Mouse (Mus musculus): ENCODE data around the gene Map3k20. TPM values are rescaled to one million over a fixed set of nuclear protein-coding genes. Genes with fewer than 3 reads are reported as not detected.

The Map3k20 gene
- total RNA-seq (2022): 10 to 100 TPM; 11.2 to 17.0 (median 13.7) TPM

DNA sequence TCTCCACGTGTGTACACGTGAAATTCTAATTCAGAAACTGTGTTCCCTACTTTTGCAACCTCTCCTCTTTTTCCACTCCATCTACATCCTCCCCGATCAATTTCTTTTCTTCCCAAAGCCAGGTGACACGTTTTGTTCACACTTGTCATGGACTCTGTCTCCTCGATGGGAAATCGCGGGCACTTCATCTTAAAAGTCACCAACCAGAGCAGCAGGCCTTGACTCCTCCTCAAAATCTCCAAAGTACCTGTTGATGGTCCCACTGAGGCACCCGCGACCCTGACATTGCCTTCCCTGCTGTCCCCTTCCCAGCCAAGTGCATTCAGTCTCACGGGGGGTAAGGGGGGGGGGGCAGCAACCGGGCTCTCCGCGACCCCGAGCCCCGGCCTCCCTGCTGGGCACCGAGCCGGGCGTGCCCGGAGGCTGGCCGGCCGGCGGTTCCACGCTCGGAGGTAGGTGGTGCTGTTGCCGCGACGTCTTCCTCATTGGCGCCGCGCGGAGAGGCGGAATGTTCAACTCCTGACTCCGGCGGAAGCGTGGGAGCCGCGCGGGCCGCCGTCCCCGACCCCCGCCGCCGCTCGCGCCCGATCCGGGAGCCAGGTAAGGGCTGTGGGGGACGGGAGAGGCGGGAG, at the start of gene Map3k20:
TSS of gene Map3k20 (plus strand) at position 382 of the 632 bp plus-strand sequence.
- DNase-seq (ENCODE audit: low spot score in 2 of 2): no peak

DNA sequence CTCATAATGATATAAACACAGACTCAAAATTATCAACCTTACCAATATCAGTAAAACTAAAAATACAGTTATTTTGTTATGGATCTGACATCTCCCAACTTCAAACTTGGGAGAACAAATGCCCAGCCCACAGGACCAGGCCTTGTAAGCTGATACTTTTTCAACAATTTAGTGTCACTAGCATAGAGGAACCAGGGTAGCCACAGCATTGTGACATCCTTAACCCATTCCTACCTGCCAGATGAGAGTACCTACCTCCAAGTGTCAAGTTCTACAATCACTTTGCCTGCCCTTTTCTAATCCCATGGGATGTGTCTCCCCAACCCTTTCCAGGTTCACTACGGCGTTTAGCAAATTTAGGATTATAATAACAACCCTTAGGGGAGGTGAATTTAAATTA, 47.0 kb upstream of the Map3k20 start:
- no peak for DNase-seq (ENCODE audit: low spot score in 2 of 2)

DNA sequence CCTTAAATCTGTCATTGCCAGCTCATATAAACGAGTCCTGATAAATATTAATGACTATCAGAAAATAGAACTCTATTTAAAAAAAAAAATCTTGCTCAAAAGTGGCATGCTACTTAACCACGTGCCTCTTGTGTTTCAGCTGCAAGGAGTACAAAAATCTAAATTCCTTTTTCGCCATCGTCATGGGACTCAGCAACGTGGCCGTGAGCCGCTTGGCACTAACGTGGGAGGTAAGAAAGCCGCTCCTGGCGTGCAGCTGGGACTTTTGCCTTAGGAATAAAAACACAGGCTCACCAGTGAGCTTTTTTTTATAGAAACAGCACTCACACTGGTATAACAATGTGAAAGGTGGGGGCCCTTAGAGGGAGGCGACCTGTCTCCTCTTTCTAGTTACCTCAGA, 46.5 kb upstream of the Map3k20 start:
- DNase-seq (ENCODE audit: low spot score in 2 of 2): no peak

DNA sequence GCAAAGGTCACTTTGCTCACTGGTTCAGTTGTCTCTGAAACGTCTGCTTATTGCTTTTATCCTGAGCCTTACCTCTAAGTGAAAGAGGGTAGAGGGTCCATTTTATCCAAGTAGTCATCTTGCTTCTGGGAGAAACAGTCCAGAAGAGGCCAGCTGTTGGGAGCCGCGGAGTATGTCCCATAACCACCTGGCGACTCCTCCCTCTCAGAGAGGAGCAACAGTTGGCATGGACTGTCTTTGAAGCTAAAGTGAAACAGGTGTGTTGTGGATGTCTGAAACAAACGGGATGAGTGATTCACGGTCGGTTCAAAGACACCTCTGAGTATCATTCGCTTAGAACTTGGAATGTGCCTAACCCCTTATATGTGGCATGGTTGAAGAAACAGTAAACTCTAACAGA, 46.0 kb upstream of the Map3k20 start:
- DNase-seq (ENCODE audit: low spot score in 2 of 2): no peak

DNA sequence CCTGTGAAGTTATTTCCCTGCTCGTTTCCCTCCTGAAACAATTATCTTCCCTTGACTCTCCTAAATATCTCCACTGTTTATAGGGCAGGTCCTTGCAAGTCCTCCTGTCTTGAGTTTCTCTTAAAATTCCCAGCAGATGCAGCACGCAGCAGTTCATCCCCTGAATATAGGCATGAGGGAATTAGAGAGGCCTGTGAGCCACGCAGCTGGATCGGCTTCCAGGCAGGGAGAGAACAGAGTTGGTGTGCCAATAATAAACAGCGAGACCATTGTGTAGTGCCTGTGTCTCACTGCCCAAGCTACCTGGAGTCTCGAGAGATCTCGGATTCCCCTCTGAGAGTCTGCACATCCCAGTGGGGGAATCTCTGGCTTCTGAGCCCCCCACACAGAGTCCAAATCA, 45.4 kb upstream of the Map3k20 start:
- no peak for DNase-seq (ENCODE audit: low spot score in 2 of 2)

DNA sequence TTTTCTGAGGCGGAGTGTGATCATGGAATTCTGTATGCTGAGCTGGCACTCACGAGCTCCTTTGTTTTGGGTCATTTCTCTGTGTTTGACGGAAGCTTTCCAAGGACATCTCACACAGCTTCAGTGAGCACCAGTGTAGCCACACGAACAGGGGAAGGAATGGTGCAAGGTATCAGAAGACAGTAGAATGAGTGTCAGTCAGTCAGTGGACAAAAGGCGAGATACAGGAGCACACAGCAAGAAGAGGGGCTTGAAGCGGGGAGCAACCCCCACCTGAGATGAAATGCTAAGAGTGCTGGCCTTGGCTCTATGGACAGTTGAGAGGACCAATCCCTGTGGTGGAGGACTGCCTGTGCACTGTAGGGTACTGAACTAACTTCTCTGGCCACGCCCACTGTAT, 44.7 kb upstream of the Map3k20 start:
- DNase-seq (ENCODE audit: low spot score in 2 of 2): no peak

DNA sequence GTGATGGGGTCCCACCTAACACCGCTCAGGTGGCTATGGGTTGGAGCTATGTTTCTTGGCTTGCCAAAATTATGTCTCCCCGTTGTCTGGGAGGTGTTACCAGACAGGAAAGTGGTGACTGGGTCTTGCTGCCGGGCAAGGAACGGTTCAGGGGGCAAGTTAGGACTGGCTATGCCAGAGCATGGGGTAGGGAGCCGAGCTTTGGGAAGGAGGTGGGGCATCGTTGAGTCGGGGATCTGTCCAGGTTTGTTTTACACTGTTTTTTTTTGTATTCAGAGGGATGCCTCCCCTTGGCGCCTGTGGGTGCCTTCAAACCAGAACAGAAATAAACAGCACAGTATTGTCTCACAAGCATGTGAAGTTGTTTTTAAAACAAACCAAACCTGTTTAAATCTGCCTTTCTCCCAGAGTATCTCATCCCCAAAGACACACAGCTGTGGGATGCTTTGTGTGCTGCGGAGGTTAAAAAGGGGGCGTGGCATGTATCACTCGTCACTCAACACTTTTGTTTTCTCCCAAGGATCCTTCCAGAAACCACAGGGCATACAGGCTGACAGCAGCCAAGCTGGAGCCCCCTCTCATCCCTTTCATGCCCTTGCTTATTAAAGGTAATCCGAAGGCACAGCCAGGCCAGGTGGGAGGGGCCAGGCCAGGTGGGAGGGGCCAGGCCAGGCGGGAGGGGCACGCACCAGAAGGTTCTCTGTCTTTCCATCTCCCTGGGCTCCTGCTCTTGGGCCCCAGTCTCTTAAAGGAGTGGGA, 43.5 kb upstream of the Map3k20 start:
- DNase-seq (ENCODE audit: low spot score in 2 of 2): no peak

DNA sequence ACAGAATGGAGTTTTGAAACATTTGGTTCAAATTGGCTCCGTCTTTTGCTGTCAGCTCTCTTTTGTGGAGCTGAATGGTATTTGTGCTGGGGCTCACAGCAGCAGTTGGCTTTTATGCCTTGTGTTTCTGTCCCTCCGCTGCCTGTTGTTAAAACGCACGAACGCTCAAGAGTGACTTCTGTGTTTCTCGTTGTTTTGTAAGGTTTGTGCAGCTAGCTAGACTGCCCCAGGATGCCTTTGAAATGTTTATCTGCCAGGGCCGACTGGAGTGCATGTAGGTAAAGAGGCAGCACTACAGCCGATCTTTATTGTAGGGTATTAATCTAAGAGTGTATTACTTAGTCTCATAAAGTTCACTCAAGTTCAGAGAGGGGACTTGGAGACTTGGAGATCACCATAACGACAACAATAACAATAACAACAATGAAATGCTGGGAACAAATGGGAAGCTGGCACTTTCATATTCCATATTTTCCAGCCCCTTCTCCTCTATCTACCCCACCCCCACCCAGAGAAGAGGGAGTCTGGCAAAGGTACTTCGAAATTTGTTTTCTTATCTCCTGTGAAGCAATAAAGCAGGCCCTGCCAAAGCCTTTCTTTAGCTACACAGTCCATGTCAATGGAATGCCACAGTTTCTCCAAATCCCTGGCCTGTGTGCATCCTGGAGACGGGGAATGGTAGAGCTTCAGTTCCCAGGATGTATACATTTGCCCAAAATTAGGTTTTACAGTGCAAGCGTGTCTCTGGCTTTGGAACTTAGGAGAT, 42.3 kb upstream of the Map3k20 start:
- no peak for DNase-seq (ENCODE audit: low spot score in 2 of 2)

DNA sequence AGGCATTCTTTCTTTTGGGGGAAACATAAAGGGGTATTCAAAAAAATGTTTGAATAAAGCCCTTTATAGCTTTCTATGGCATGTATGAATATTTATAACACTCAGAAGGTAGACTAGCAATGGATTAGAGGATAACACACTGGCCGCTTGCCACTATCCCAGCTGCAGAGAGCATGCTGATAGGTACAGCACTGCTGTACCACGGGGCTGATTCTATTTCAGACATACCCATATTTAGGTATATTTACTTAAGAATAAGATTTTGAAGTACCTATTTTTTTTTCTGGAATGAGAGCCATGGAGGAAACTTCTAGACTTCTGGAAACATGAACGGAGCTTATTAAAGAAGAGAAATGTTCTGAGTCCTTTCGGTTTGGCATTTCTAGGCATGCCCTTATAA, 39.8 kb upstream of the Map3k20 start:
- DNase-seq (ENCODE audit: low spot score in 2 of 2): no peak

DNA sequence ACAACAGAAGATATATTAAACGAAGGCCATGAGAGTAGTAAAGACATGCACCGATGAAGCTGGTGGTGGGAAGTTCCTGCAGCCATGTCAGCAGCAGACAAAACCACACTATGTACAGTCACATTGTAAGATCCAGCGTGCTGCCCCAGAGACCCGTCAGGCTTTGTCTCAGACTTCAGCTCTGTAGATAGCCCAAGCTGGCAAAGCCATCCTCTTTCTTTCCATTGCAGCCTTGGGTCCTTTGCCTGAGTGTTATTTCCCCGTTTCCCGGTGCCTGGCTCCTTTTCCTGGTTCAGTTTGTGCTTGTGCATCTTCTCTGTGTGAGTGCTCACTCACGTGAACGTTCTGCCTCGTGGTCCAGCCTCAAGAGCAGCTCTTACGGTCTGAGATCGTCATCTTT, 39.1 kb upstream of the Map3k20 start:
- no peak for DNase-seq (ENCODE audit: low spot score in 2 of 2)

DNA sequence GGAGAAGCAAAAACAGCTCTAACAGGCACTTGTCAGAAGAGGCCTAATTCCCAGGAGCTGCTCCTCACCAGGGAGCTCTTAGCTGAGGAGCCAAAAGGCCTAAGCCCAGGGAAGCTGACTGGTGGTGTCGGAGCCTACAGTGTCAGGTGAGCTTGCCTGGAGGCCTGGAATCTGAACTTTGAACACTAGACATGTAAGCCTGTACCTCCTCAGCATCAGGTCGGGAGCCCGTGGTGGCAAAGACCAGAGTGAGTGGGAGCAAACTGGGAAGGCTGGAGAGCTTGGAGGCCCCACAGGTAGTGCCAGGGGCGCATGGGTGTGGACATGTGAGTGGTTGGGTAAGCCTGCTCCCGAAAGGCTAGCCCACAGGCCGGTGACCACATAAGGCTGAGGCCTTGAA, 37.6 kb upstream of the Map3k20 start:
- DNase-seq (ENCODE audit: low spot score in 2 of 2): no peak

DNA sequence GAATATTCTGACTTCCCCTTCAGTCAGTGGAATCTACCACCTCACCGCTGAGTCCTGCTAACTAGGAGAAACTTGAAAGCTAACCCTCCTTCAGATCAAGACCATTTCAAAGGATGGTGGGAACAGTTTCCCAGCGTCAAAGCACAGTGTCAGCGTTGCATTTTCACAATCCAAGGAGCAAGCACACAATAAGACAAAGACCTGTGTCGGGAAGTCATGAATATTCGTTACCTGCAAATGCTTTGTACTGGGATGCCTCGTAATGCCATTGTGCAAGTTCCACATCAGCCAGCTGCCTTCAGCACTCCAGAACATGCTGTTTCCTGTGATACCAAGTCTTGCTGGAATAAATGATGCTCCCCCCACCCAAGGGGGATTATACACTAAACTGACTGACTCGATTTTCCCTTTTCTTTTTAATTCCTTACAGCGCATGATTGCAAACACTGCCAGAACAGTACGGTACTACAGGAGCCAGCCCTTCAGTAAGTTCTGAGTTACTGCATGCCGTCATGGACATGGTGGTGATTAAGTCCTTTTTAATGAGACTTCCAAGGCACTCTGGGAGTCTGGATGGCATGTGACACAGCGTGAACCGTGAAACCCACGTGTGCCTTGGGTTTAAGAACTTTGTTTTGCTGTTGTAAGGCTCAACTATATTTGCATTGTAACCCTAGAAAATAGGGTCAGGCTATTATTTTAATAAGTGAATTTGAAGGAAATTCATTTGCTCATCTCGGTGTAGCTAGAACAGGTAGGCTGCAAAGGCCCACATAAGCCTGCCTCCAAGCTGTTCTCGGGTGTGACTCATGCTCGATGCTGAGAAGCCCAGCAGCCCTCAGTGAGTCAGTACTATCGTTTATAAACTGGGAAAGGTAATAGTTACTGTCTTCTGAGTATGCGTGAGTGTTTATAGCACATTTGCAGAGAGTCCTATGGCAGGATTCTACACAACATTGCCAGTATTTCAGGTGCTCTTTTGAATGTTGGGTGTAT, 32.6 kb upstream of the Map3k20 start:
- DNase-seq (ENCODE audit: low spot score in 2 of 2): no peak

DNA sequence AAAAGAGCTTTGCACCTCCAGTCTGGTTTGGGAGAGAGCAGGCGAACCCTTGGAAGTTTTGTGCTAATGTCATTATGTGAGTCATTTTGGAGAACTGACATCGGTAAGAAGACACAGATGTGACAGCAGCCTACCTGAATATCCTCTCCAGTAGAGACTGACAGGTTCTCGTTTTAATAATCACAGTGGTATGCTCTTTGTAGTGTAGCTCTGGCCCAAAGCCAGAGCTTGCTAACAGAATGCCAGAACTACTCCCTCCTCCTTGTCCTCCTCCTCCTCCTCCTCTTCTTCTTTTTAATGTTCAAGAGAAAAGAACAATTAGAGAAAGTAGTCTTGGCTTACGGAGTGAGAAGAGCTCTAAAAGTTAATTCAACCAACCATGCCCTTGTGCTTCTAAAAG, 31.6 kb upstream of the Map3k20 start:
- no peak for DNase-seq (ENCODE audit: low spot score in 2 of 2)

DNA sequence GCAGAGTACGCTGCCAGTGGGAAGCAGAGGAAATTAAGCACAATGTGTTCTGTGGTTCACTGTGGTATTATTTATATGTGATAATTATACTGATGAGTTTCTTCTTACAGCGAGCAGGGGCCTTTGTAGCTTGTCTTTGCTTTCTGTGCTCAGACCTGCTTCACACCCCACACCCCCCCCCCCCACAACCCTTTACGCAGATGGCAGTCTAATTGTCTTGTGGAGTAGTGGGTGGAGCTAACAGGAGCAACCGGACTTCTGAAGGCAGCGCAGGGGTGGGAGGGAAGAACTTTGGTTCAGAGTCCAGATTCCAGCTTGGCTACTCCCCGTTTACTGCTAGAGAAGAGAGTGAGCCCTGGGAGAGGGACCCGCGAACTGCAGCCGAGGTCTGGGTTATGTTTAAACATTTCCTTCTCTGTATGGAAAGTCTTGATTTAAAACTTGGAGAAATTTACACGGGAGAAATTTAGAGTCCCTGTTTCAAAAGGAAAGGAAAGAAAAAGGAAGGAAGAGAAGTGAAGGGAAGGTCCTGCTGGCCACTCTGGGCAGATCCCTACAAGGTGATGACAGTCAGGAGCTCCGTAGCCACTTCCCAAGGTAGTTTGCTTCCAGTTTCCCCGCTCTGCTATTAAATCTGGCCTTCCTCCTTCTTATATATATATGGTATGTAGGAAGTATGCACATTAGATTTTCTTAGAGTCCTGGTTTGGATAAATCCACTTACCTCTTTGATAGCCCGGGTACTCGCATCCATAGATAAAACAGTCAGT, 30.4 kb upstream of the Map3k20 start:
- DNase-seq (ENCODE audit: low spot score in 2 of 2): no peak

DNA sequence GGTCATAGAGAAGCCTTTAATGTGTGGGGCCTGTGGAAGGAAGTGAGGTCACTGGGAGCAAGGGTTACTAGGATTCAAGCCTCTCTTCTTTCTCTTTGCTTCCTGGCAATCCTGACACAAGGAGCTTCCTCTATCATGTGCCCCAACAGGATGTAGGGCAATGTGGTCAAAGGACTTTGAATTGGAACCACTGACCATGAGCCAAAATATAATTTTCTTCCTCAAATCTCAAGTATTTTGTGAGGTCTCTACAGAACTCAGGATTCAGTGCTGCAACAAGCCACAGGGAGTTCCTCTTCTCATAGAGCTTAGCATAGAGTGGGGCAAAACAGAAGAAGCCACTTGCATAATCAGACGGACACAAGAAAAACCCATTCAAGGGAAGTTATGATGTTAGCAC, 24.7 kb upstream of the Map3k20 start:
- no peak for DNase-seq (ENCODE audit: low spot score in 2 of 2)

DNA sequence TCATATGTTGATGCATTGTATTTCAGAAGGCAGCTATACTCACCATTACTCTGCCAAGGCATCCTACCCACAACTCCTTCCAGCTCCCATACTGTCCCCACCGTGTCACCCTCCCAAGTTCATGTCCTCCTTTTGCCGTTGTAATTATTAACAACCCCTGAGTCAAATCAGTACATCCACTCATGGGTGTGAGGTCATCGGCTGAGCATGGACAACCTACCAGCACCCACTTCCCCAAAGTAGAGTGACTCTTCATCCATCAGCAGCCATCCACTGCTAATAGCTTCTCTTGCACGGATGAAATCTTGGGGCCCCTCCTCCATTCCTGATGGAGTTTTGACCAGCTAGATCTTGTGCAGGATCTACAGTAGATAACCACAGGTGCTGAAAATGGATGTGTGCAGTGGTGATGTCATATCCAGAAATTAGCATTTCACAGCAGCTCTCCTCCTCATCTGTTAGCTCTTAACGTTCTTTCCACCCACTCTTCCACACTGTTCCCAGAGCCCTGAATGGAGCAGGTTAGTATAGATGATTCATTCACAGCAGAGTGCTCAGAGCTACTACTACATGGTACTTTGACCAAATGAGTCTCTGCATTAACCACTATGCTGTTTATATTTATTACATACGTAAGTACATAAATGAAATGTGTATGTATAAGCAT, 22.5 kb upstream of the Map3k20 start:
- DNase-seq (ENCODE audit: low spot score in 2 of 2): no peak

DNA sequence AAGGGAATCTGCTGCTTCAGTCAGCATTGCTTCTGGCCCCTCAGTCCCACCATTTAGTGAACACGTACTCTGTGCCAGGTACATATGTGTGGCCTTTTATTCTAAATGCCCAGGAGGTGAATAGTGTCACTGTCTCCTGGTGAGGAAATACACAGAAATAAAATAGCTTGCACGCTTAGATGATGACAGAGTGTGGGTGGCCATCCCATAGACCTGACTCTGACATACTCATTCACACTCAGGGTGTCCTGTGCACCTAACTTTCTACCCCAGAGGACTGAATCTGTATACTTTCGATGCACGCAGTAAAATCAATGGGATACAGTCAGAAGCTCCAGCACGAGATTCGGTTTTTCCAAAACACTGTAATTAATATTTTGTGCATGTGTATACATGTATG, 18.0 kb upstream of the Map3k20 start:
- no peak for DNase-seq (ENCODE audit: low spot score in 2 of 2)

DNA sequence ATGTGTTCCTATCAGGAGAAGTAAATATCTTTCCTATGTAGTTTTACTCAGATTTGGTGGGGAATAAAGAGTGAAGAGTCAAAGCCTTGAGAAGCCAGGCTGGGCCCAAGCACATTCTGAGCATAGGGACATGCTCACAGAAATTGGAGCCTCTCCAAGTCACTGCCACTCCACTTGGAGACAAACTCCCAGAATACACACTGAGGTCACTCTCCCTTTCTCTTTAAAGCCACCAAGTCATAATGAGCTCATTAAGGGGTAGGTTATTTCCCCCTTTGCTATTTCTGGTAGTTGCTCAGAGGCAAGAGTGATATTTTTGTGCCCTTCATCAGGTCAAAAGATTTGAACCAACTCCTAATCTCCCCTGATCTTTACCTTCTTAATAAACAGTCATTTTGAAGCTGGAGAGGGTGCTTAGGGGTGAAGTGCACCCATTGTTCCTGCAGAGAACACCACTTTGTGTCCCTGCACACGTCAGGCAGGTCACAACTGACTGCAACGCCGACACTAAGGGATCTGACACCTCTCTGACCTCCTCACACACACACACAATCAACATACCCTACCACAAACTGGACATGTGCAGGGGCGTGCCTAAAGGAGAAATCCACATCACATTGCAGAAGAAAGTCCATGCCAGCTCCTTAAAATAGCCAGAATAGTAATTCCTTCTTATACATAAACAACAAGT, 15.6 kb upstream of the Map3k20 start:
- DNase-seq (ENCODE audit: low spot score in 2 of 2): no peak

DNA sequence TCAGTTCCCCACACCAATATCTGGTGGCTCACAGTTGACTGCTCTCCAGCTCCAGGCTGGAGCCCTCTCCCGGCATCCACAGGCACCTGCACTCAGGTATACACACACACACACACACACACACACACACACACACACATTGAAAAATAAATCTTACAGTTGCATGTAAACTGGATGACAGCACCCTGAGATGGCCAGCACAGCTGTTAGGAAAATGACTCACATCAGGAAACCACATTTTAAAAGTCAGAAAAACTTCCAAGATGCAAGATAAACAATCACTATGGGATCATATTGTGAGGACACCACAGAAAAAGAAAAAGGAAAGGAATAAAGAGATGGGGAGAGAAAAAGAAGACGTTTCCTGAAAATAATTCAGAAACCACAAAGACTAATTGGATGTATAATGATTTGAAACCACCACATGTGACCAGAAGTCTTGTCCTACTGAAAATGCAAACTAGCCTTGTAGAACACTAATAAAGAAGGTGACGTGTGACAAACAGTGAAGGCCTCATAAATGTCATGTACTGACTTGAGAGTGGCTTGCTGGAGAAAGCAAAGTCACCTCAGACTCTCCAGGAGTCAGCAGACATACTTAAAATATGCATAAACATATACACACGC, 7.1 kb upstream of the Map3k20 start:
- DNase-seq (ENCODE audit: low spot score in 2 of 2): no peak

Measured in layer of hippocampus, adult 8-10 months (tissue).